Mouse (Mus musculus): Measurements from ENCODE around the gene Rbm20. TPM values are rescaled to one million over a fixed set of nuclear protein-coding genes. Genes with fewer than 3 reads are reported as not detected.
A peak's percentile ranks its signal among the peaks of the same experiment; 100 is the strongest.

Gene Rbm20
- polyA plus RNA-seq, 1 experiment from 2014 or later: 0.59 TPM

- Histone ChIP-seq H3K27me3 (ENCODE audit: insufficient read depth, low read length) (no peaks in the 10 kb centered on the region), H3K4me3 (ENCODE audit: low read depth, low read length) (no peak overlapping the region), H3K4me1 (ENCODE audit: insufficient read depth) (no peaks in the 10 kb centered on the region), H3K4me2 (no peak overlapping the region), H3K36me3 (ENCODE audit: insufficient read depth) (no peaks in the 10 kb centered on the region), H3K9ac (no peak overlapping the region), H3K9me3 (ENCODE audit: low read depth, low read length) (no peaks in the 10 kb centered on the region), H3K27ac (ENCODE audit: low read depth) (no peak overlapping the region)
- no peak for DNase-seq
- WGBS: 57% methylated on average over 10 of the region's 10 CpGs
- no peak; the same call in 1 of the 2 replicates for ATAC-seq (ENCODE audit: insufficient read depth)
- no peak for TF ChIP-seq CTCF (IDR thresholded peaks at IDR 0.05; ENCODE audit: low read depth)
These were observed 52.8 kb downstream of the Rbm20 start for GRCm38 (mm10) chr19:53729919-53730318.

- Histone ChIP-seq H3K4me1 (ENCODE audit: insufficient read depth) (no peaks in the 10 kb centered on the region), H3K9ac (no peak overlapping the region), H3K27ac (ENCODE audit: low read depth) (no peak overlapping the region), H3K36me3 (ENCODE audit: insufficient read depth) (no peaks in the 10 kb centered on the region), H3K4me3 (ENCODE audit: low read depth, low read length) (no peak overlapping the region), H3K27me3 (ENCODE audit: insufficient read depth, low read length) (no peaks in the 10 kb centered on the region), H3K9me3 (ENCODE audit: low read depth, low read length) (no peaks in the 10 kb centered on the region), H3K4me2 (no peak overlapping the region)
- TF ChIP-seq CTCF (IDR thresholded peaks at IDR 0.05; ENCODE audit: low read depth): no peak
- ATAC-seq (ENCODE audit: insufficient read depth) (peak; percentile 50; the same call in 1 of the 2 replicates), DNase-seq (peak; percentile 31)
- 41% methylated on average over 8 of the region's 8 CpGs for WGBS
These were observed 54.7 kb downstream of the Rbm20 start for GRCm38 (mm10) chr19:53731761-53732201.

GRCm38 (mm10) chr19:53734845-53735244 lies 57.7 kb downstream of the Rbm20 start:
- H3K27me3 ChIP-seq (ENCODE audit: insufficient read depth, low read length): no peaks in the 10 kb centered on the region
- ATAC-seq (ENCODE audit: insufficient read depth) (no peak), DNase-seq (peak; percentile 32)
- 53% methylated on average over 5 of the region's 5 CpGs for WGBS
- H3K9me3 ChIP-seq (ENCODE audit: low read depth, low read length): no peaks in the 10 kb centered on the region
- no peak overlapping the region for H3K27ac ChIP-seq (ENCODE audit: low read depth)
- no peak overlapping the region for H3K9ac ChIP-seq
- H3K4me3 ChIP-seq (ENCODE audit: low read depth, low read length): no peak overlapping the region
- no peaks in the 10 kb centered on the region for H3K4me1 ChIP-seq (ENCODE audit: insufficient read depth)
- no peak overlapping the region for H3K4me2 ChIP-seq
- TF ChIP-seq CTCF (IDR thresholded peaks at IDR 0.05; ENCODE audit: low read depth): peak; percentile 58
- no peaks in the 10 kb centered on the region for H3K36me3 ChIP-seq (ENCODE audit: insufficient read depth)

- no peak overlapping the region for H3K9ac ChIP-seq
- TF ChIP-seq CTCF (IDR thresholded peaks at IDR 0.05; ENCODE audit: low read depth): no peak
- WGBS: 55% methylated on average over 6 of the region's 6 CpGs
- H3K4me1 ChIP-seq (ENCODE audit: insufficient read depth): no peaks in the 10 kb centered on the region
- no peak overlapping the region for H3K27ac ChIP-seq (ENCODE audit: low read depth)
- ATAC-seq (ENCODE audit: insufficient read depth) (no peak), DNase-seq (peak; percentile 13)
- no peak overlapping the region for H3K4me3 ChIP-seq (ENCODE audit: low read depth, low read length)
- H3K36me3 ChIP-seq (ENCODE audit: insufficient read depth): no peaks in the 10 kb centered on the region
- no peak overlapping the region for H3K4me2 ChIP-seq
- H3K27me3 ChIP-seq (ENCODE audit: insufficient read depth, low read length): no peaks in the 10 kb centered on the region
- H3K9me3 ChIP-seq (ENCODE audit: low read depth, low read length): no peaks in the 10 kb centered on the region
These were observed 61.6 kb downstream of the Rbm20 start for GRCm38 (mm10) chr19:53738701-53739131.

- Histone ChIP-seq H3K4me2 (no peak overlapping the region), H3K27me3 (ENCODE audit: insufficient read depth, low read length) (no peaks in the 10 kb centered on the region), H3K36me3 (ENCODE audit: insufficient read depth) (no peaks in the 10 kb centered on the region), H3K27ac (ENCODE audit: low read depth) (no peak overlapping the region), H3K9ac (no peak overlapping the region), H3K9me3 (ENCODE audit: low read depth, low read length) (no peaks in the 10 kb centered on the region), H3K4me1 (ENCODE audit: insufficient read depth) (no peaks in the 10 kb centered on the region), H3K4me3 (ENCODE audit: low read depth, low read length) (no peak overlapping the region)
- DNase-seq: peak; percentile 18
- whole genome bisulfite sequencing: 52% methylated on average over 8 of the region's 8 CpGs
- ATAC-seq (ENCODE audit: insufficient read depth): peak; percentile 35; the same call in 1 of the 2 replicates
- no peak for TF ChIP-seq CTCF (IDR thresholded peaks at IDR 0.05; ENCODE audit: low read depth)
These were observed 62.6 kb downstream of the Rbm20 start for GRCm38 (mm10) chr19:53739570-53740266.

- Histone ChIP-seq H3K36me3 (ENCODE audit: insufficient read depth) (no peaks in the 10 kb centered on the region), H3K9me3 (ENCODE audit: low read depth, low read length) (no peaks in the 10 kb centered on the region), H3K4me3 (ENCODE audit: low read depth, low read length) (no peak overlapping the region), H3K27ac (ENCODE audit: low read depth) (no peak overlapping the region), H3K27me3 (ENCODE audit: insufficient read depth, low read length) (no peaks in the 10 kb centered on the region), H3K4me1 (ENCODE audit: insufficient read depth) (no peaks in the 10 kb centered on the region), H3K9ac (no peak overlapping the region), H3K4me2 (no peak overlapping the region)
- TF ChIP-seq CTCF (IDR thresholded peaks at IDR 0.05; ENCODE audit: low read depth): no peak
- WGBS: 88% methylated on average over 1 of the region's 1 CpGs
- no peak for DNase-seq
- ATAC-seq (ENCODE audit: insufficient read depth): no peak
These were observed 63.8 kb downstream of the Rbm20 start for GRCm38 (mm10) chr19:53740750-53741380.

- no peak overlapping the region for H3K27ac ChIP-seq (ENCODE audit: low read depth)
- TF ChIP-seq CTCF (IDR thresholded peaks at IDR 0.05; ENCODE audit: low read depth): peak; percentile 50
- H3K27me3 ChIP-seq (ENCODE audit: insufficient read depth, low read length): no peaks in the 10 kb centered on the region
- DNase-seq (peak; percentile 75), ATAC-seq (ENCODE audit: insufficient read depth) (no peak)
- H3K4me1 ChIP-seq (ENCODE audit: insufficient read depth): no peaks in the 10 kb centered on the region
- 65% methylated on average over 3 of the region's 3 CpGs for WGBS
- no peaks in the 10 kb centered on the region for H3K9me3 ChIP-seq (ENCODE audit: low read depth, low read length)
- no peak overlapping the region for H3K9ac ChIP-seq
- no peaks in the 10 kb centered on the region for H3K36me3 ChIP-seq (ENCODE audit: insufficient read depth)
- H3K4me2 ChIP-seq: no peak overlapping the region
- H3K4me3 ChIP-seq (ENCODE audit: low read depth, low read length): no peak overlapping the region
These were observed 64.8 kb downstream of the Rbm20 start for GRCm38 (mm10) chr19:53741902-53742301.
